Mouse (Mus musculus): ENCODE measurements around the gene Mapkapk3.

The Mapkapk3 gene

DNA sequence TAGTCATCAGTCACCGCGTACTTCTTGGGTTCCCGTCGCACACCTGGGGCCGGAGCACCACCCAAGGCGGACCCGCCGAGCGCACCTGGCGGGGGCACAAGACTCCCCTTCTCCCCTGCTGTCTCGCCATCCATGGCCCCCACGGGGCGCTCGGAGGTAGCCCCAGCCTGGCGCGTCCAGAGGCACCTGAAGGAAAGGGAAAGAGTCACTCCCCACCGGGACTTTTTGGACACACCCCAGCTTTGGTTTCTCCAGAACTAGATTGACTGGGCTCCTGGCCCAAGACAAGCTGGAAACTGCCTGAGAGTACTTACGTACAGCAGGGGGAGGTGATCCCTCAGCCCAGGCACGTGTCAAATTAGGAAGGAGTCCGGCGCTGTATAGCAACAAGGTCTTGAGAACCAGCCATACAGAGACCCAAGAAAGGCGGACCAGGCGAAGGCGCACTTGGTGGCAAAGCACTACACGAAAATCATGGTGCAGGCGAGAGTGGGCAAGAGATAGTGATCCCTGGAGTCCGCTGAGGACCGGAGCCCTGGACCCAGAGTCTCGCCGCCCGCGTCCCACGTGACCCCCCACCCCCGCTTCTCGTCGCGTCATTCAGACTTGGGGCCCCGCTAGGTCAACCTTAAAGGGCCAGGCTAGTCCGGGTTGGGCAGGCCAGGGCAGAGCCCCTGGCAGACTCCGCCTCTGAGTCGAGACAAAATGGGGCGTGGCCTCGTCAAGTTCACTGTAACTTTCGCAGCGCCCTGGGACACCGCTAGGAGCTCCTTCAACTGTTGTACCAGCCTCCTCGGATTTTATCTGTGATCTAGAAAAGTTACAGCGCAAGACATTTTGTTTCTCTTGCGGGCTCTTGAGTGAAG is at the start of gene Mapkapk3:
Mapkapk3 (minus strand) TSS at position 667 of the 866 bp plus-strand sequence.
- peak; percentile 97 for DNase-seq (ENCODE audit: inconsistent ontology term)

DNA sequence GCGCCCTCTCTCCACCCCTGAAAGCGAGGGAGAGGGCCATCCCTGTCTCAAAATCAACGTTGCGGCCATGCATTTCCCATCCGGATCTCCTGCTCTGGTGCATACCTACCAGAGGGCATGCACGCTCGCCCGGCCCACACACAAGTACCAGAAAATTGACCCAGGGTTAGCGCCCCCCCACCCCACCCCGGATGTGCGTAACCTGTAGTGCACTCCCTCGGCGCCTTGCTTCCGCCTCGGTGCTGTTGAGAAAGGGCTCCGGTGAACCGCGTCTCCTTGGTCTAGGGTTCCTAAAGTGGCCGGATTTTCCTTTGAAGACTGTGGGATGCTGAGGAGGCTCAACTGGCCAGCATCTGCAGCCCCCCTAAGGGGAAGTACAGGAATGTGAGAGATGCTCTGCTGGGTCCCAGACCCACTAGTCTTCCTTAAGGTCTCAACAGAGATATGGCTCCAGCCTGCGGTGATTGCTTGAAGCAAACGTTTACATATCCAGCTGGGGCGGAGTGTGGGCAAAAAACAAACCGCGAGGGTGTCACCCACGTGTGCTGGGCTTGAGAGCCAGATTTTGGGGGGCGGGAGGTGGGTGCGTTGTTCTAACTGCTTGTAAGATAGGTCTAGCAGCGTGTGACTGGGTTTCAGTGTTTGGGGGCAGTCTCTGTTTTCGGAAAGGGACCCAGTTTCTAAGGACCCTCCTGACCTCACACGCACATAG is 48.7 kb upstream of the Mapkapk3 start, which contains the start of gene Hemk1:
Hemk1 (minus strand) TSS at position 179 of the 712 bp plus-strand sequence.
- peak; percentile 88 for DNase-seq (ENCODE audit: inconsistent ontology term)

DNA sequence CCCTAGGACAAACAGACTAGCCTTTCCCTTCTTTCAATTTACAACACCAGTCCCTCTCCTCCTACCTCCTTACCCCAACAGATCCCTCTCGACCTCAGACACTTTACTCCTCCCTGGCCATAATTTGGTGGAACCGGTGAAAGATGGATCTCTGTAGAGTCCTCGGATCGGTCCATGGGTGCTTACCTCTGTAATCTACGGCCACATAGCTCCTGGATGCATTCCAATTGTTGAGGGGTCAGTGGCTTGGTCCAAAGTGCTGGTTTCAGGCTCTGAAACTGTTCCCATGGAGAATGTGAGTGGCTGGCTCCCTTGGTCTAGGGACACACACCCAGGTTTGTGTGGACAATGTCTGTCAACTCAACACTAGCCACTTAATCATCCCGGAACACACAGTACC is 46.7 kb upstream of the Mapkapk3 start:
- no peak for DNase-seq (ENCODE audit: inconsistent ontology term)

DNA sequence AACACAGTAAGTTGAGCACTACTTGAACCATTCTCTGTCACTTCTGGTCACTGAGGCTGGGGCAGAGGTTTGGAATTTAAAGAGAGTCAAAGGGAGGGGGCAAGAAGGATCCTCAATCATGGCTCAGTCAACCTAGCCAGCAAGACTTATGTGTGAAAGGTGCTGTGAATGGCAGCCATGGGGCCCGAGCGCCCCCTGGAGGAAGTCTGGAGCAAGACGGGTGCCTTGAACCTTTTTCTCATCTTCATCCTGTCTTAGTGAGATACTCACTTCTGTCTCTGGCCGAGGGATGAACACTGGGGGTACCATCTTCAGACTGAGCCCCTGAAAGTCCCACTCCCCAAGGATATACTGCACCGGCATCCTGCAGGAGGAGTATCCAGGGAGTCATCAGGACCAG is 46.2 kb upstream of the Mapkapk3 start:
- peak; percentile 70 for DNase-seq (ENCODE audit: inconsistent ontology term)

DNA sequence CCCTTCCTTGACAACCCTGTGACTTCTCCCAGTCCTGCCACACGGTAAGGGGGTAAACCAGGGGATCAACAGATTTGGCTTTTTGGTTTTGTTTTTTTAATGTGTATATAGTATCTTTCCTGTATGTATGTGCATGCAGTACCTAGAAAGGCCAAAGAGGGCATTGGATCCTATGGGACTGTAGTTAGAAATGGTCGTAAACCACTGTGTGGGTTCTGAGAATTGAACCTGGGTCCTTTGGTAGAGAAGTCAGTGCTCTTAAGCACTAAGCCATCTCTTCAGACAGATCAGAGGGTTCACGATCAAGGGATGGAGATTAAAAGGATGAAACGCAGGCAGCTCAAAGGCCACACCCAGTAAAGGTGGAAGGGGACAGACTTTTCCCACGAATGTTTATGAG is 45.4 kb upstream of the Mapkapk3 start:
- no peak for DNase-seq (ENCODE audit: inconsistent ontology term)

DNA sequence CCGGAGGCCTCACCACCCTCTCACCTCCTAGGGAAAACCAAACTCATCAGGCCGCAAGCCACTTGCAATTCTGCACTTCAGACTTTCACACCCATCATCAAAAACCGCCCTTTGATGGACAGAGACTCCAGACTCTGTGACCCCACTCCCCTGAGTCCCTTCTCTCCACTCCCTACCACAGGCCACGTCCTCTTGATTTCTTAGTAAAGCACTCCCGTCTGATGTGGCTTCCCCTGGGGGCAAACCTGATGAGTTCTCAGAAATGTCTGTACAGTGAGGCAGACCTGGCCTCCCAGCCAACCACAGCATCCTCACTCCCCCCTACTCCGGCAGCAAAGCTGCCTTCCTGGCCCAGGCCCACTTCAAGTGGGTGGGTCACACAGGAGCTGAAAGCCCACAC is 44.7 kb upstream of the Mapkapk3 start:
- no peak for DNase-seq (ENCODE audit: inconsistent ontology term)

DNA sequence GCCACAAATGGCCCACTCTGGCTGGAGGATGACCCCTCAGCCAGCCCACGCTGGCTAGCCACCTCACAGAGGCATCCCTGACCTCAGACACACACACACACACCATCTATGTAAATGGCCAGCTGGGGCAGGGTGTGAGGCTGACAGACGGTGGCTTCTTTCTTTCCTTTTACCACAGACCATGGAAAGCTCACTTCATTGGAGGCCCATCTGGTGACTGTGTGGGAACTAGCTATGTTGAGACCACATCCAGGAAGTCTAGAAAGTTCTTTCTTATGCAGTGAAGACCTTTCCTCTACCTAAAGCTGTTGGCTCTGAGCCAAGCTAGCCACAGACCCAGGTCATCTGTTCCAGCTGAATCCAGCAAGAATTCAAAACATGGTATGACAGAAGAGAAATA is 44.0 kb upstream of the Mapkapk3 start:
- DNase-seq (ENCODE audit: inconsistent ontology term): no peak

DNA sequence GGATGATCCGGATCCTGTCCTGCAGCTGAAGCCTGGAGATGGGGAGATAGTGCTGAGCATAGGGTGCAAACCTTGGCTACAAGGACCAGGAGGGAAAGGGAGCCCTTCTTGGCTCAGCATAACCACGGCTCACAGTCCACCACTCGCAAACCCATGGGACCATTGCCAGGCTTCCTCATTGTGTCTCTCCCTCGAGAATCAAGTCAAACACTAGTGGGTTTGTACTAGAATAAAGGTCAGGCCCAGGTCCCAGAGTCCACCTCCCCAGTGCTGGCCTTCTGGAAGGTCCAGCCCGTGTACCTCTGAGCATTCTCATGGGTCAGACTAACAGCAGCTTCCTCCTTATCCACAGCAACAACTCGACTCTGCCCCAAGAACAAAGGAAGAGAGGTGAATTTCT is 41.1 kb upstream of the Mapkapk3 start:
- DNase-seq (ENCODE audit: inconsistent ontology term): no peak

DNA sequence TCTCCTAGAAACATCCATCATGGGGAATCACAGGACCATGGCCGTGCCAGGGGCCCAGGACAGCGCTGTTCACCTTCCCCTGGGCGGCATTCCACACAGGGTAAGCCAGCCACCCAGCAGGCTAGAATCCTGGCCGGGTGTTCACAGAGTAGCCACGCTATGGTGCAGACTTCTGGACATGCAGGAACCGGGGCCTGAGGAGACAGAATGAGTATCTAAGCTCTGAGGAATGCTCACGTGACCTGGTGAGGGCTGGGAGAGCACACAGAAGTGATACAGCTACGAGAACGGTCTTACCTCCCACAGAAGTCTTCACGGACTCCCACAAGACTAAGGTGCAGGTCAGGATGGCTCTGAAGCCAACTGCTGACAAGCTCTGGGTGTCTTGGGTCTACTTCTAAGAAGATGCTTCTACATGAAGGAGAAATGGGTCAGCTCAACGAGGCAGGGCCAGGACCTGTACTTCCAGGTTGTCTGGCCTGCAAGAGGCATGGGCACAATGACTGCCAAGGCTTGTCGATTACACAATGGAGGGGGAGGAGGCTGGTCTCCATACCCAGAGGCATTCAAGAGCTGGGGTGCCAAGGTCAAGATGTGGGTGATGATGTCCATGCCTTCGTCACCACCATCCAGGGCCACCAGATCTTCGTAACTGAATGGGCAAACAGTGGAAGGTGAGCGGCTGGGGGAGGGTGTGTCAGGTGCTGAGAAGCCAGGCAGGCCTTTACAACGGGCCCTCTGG is 38.4 kb upstream of the Mapkapk3 start:
- no peak for DNase-seq (ENCODE audit: inconsistent ontology term)

DNA sequence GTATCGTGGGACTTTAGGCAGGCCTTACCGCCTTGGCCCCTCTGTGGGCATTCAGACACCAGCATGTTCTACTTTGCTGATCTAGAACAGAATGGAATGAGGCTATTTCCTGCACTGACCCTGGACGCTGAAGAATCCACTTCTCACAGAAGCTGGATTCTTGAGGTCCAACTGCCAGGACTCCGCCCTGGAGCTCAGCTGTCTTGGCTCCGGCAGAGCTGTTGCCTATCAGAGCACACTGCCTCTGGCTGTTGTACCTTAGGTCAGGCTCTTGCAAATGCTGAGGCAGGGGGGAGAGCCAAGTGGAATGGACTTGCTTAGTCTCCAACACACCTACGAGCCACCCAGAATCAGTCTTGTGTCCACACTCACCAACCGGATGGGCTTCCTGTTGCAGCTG is 36.2 kb upstream of the Mapkapk3 start:
- no peak for DNase-seq (ENCODE audit: inconsistent ontology term)

DNA sequence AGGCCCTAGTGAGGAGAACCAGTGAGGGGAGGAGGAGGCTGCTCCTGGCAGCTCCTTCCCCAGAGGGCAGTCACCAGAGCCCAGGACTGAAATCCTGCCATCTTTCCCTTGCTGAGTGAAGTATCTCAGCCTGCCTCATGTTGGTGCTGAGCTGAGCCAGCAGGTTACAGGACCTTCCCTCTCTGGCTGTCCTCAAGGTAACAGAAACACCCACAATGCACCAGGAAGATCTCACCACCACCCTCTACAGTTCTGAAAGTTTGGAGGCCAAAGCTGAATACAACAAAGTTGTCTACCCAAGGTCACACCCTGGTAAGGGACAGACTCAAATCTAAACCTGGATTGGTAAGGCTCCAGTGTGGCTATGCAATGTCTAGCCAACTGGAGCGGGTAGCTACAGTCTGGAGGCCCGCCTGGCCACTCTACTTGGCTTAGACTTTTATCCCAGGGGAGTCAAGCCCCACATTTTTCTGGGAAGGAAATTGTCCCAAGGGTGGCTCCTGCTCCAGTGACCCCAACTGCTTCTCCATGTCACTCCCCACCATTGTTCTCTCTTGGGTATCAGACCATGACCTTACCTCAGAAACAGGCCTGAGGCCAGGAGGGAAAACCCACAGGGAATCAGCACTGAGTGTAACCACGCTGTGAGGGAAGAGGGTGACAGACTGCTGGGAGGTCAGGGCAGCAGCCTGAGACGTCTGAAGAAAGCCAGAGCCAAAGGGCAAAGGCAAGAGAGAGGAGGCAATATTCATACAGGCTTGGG is 35.3 kb upstream of the Mapkapk3 start:
- no peak for DNase-seq (ENCODE audit: inconsistent ontology term)

DNA sequence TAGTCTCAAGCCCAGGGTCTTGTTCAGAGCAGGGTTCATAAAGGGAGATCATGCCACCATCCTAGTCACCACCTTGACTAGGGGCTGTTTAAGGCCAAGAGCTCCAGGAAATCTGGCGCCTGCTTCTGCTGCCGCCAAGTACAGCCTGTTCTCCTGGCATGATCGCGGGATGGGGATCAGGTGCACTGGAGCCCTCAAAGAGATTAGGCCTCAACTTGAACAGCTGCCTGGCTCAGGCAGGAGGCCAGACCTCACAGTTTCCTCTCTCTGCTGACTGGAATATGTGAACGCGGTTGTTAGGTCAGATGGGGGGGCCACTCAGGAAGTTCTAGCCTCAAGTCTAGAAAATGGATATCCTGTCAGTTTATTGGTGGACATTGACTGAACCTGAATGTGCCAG is 33.9 kb upstream of the Mapkapk3 start:
- no peak for DNase-seq (ENCODE audit: inconsistent ontology term)

DNA sequence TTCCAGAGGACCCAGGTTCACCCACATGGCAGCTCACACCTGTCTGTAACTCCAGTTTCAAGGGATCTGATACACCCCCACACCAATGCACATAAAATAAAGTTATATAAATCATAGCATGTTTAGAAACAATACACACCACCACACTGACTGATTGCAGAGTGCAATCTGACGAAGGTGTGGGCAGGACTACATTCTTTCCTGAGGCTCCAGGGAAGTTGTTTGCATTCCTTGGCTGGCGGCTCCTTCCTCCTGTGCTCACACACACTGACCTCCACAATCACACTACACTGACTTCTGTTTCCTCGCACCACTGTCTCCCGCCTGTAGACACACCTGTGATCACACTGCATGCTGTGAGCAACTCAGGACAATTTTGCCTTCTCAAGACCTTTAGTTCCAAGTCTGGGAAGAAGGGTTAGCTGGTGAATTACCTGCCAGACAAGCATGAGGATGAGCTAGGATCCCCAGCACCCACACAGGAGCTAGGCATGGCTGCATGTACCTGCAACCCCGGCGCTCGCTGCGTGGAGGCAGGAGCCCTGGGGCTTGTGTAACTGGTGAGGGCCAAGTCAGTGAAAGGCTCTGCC is 32.9 kb upstream of the Mapkapk3 start:
- DNase-seq (ENCODE audit: inconsistent ontology term): no peak

DNA sequence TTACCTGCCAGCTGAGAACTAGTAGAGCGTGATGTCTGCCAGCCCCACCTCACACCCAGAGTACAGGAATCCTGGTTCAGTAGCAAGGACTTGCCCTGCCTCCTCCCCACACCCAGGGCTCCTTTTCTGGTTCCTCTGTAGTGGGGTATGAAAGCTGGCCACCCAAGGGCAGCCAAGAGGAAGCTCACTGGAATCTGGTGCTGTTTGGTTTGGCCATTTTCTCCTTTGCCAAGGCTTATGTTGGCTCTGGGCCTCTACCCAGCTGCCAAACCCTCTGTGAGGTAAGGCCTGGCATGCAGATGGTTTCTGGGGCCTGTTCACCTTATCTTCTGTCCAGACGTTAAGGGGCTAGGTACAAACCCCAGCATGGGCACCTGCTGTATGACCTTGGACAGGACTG is 26.1 kb upstream of the Mapkapk3 start:
- DNase-seq (ENCODE audit: inconsistent ontology term): no peak

DNA sequence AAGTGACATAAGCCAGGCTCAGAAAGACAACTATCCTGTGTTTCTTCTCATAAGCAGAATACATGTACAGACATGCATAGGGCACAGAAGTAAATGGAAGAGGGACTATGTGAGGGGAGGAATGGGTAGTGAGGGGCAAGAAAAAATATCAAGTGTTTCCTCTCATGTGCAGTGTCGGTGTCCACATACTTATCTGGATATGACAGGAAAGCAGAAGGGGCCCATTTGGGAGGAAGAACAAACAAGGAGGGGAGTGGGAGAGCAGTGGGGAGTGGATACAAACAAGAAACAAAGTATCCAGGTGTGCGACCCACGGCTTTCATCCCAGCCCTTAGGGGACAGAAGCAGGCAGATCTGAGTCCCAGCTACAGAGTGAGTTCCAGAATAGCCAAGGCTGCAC is 24.2 kb upstream of the Mapkapk3 start:
- no peak for DNase-seq (ENCODE audit: inconsistent ontology term)

DNA sequence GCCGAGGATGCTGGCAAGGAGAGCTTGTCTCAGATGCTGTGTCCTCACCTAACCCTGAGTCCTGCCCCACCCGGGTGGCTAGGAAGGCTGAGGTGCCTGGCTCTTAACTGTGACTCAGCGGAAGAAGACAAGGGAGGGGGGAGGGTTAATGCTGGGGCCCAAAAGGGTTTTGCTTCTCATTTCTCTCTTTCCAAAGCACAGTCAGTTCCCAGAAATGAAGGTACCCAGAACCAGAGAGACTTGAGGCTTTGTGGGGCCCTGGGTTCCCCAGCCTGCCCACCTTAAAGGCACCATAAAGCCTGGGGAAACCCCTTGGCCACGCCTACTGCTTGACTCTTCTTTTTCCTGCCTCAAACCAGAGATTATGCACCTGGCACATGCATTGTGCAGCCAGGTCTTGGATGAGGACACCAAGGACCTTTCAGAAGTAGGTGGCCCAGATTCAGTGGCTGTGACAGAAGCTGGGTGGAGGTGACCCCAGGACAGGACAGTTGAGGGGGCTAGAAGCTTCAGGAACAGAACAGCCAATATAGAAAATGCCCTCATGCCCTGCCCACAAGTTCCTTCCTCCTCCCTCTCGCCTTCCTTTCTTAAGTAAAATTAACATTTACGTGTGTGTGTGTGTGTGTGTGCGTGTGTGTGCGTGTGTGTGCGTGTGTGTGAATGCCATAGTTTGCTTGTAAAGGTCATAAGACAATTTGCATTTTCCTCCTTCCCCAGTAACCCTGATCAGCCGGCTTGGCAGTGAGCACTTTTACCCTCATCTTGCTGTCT is 23.3 kb upstream of the Mapkapk3 start:
- no peak for DNase-seq (ENCODE audit: inconsistent ontology term)

DNA sequence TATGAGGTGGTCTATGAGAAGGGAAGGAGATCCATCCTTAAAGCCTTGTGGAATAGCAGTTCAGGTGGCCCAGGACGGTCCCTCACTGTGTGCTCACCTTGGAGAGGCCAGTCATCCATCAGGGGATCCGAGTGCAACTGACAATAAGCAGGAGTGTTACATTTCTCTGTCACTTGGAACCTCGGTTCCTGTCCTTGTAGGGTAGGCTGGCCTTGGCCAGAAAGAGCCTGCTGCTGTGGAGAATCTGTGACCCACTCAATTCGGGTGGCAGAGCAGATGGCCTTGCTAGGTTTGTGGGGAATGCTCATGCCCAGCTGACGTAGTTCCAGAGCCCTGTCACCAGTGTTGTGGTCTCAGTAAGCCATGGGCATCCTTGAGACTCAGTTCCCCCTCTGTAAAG is 19.9 kb upstream of the Mapkapk3 start:
- DNase-seq (ENCODE audit: inconsistent ontology term): no peak

DNA sequence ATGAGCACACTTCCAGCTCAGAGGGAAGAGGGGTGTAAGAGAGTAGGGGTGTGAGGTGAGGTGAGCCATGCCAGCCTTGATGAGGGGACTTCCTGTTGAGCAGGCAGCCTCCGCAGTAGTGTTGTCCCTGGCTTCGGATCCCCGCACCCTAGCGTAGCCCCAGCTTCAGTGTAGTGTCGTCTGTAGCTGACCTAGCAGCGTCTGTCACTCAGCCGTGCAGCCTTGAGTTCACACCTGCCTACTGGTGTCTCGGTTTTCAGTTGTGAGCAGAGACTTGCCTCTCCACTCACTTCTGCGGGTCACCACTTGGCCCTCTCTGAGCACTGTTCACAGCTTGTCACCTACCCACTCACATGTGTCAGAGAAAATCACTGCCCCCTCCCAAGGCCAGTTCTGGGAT is 19.5 kb upstream of the Mapkapk3 start:
- no peak for DNase-seq (ENCODE audit: inconsistent ontology term)

DNA sequence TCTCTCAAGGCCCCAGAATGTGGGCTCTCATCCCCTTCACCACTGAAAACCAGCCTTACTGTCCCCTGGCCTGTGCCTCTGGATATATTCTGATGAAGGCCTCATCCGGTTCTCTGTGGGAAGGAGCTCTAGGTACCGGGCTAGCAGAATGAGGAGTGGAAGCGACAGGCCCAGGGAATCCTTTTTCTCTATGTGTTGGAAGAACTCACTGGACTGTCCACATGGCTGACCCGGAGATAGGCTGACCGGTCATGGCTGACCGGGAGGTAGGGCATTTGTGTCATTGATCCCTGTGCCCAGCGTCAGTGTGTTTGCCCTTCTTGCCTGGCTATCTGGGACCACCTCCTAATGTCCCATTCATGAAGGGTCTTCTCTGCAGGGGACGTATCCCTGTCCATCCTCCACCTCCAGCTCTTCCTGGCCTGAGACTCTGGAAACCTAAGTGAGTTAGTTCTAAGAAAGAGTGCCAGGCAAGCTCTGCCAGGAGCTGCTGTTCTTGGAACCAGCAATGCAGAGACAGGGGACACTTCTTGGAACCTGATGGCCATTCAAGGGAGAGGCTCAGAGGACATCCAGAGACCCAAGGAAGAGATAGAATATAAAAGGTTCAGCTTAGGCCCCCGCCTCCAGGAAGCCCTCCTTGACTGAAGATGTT is 18.8 kb upstream of the Mapkapk3 start:
- DNase-seq (ENCODE audit: inconsistent ontology term): no peak

DNA sequence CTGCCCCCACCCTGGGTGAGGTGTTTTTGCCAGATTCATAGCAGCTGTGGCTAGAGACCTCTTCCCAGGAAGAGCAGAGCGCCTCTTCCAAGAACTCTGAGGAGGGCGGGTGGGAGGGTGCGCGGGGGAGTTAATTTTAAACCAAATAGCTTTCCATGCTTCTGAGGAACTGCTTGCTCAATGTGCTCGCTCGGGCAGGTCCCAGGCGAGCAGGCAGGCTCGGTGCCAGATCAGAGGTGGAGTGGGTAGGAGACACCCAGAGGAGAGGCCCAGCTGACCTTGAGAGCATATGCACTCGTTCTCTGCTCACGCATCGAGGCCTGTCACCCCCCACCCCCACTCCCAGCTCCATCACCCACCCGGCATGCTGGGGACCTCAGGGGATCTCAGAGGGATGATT is 18.2 kb upstream of the Mapkapk3 start:
- DNase-seq (ENCODE audit: inconsistent ontology term): peak; percentile 17
